Mouse (Mus musculus): ENCODE measurements around the gene Clcn6. TPM values are rescaled to one million over a fixed set of nuclear protein-coding genes. Genes with fewer than 3 reads are reported as not detected.

Clcn6 gene
- polyA plus RNA-seq, 1 experiment: 59.4 TPM

DNA sequence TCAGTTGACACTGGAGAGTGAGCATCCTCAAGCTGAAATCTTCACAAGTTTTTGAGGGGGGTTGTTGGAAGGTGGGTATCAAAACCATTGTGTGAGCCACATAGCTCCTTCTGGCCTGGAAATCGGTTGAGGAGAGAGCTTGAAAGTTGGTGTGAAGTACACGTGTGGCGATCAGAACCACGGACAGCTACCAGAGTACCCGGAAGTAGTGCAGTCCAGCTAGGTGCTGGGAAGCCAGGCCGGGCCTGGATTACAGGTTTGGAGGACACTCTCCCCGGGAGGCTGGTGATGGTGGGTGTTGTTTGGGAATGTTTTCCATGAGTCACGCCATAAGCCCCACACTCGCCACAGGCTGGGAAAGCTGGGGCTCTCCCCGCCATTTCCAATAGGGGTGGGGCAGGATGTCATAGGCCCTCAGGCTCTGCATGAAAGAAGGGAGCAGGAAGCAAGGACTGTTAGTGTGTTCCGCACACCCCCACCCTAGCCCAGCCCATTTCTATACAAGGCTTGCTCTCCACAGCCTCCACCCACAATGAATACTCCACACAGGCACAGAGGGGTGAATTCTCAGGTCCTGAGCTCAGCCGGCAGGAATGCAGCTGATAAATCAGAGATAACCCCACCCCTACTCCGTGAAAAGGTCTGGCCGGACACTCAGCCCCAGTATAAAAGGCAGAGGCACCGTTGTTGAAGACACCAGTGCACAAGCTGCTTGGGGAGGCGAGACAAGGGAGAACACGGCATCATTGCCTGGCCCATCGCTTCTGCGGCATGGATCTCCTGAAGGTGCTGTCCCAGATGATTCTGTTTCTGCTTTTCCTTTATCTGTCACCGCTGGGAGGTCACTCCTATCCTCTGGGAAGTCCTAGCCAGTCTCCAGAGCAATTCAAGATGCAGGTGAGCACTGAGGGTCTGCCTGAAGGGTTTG is 53.2 kb downstream of the Clcn6 start, which contains the start of gene Nppb:
Gene Nppb (plus strand): TSS at position 584 of the 928 bp plus-strand sequence.
- Histone ChIP-seq H3K27ac (ENCODE audit: insufficient read depth, low read length) (no peak within 1 kb of the TSS), H3K4me3 (replicated peaks; ENCODE audit: insufficient read depth, low read depth, low read length) (no peak within 1 kb of the TSS), H3K27me3 (ENCODE audit: control insufficient read depth, insufficient read depth, low read length) (no peaks in the 10 kb centered on the region), H3K4me1 (ENCODE audit: control insufficient read depth, insufficient read depth, low read length) (no peaks in the 10 kb centered on the region)
- DNase-seq: no peak
- WGBS: 51% methylated on average over 20 of the region's 20 CpGs
- TF ChIP-seq POLR2A (IDR thresholded peaks at IDR 0.05; ENCODE audit: borderline replicate concordance, insufficient read depth, low read length) (no peak), CTCF (IDR thresholded peaks at IDR 0.05; ENCODE audit: borderline replicate concordance, insufficient read depth, low read depth, low read length) (no peak)

DNA sequence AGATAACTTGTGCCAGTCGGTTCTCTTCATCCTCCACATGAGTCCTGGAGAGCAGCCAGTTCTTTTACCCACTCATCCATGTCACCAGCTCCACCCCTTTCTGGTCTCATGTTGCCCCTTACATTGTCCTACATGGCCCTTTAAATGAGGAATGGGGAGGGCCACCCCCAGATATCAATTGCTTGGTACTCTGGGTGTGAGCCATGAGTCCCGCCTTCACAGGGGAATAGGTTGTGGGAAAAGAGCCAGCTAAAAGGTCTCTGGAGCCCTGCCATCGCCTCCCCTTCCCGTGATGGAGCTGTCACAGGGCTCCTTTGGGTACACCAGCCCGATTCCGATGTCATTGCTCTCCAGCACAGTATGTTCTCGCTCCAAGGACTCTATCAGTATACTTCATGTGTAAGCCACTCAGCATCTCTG is 59.2 kb downstream of the Clcn6 start:
- WGBS: 14% methylated on average over 7 of the region's 7 CpGs
- TF ChIP-seq POLR2A (IDR thresholded peaks at IDR 0.05; ENCODE audit: borderline replicate concordance, insufficient read depth, low read length): no peak
- no peak for TF ChIP-seq CTCF (IDR thresholded peaks at IDR 0.05; ENCODE audit: borderline replicate concordance, insufficient read depth, low read depth, low read length)
- Histone ChIP-seq H3K4me3 (replicated peaks; ENCODE audit: insufficient read depth, low read depth, low read length) (no peak overlapping the region), H3K27me3 (ENCODE audit: control insufficient read depth, insufficient read depth, low read length) (no peaks in the 10 kb centered on the region), H3K4me1 (ENCODE audit: control insufficient read depth, insufficient read depth, low read length) (no peaks in the 10 kb centered on the region), H3K27ac (ENCODE audit: insufficient read depth, low read length) (no peak overlapping the region)
- no peak for DNase-seq

DNA sequence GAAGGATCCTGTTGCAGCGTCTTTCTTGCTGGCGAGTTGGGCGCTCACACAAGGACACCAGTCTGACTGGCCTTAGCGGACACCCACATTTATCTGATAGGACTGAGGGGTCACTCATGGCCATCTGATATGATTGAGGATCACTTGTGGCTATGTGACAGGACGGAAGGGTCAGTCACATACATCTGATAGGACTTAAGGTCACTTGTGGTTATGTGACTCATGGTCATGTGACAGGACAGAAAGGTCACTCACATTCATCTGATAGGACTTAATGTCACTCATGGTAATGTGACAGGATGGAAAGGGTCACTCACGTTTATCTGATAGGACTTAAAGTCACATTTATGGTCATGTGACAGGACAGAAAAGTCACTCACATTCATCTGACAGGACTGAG is 60.2 kb downstream of the Clcn6 start:
- no peak for DNase-seq
- Histone ChIP-seq H3K27ac (ENCODE audit: insufficient read depth, low read length) (no peak overlapping the region), H3K4me1 (ENCODE audit: control insufficient read depth, insufficient read depth, low read length) (no peaks in the 10 kb centered on the region), H3K27me3 (ENCODE audit: control insufficient read depth, insufficient read depth, low read length) (no peaks in the 10 kb centered on the region), H3K4me3 (replicated peaks; ENCODE audit: insufficient read depth, low read depth, low read length) (no peak overlapping the region)
- 94% methylated on average over 6 of the region's 6 CpGs for WGBS
- no peak for TF ChIP-seq POLR2A (IDR thresholded peaks at IDR 0.05; ENCODE audit: borderline replicate concordance, insufficient read depth, low read length)
- no peak for TF ChIP-seq CTCF (IDR thresholded peaks at IDR 0.05; ENCODE audit: borderline replicate concordance, insufficient read depth, low read depth, low read length)

DNA sequence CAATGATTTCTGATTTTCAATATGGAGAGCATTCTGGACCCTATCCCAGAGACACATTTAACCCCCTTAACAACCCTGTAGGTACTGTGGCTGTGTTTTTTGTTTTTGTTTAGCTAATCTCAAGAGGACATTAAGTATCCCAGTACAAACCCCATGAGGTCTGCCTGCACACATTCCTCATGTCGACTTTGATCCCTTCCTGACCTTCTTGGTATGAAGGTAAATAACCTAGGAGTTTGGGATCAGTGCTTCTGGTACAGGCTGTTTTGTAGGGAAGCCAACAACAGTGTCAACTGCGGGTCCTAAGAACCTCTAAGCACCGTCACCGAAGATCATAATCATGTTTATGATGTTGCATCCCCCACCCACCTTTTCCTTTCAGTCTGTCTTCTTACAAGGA is 60.9 kb downstream of the Clcn6 start:
- Histone ChIP-seq H3K27ac (ENCODE audit: insufficient read depth, low read length) (no peak overlapping the region), H3K4me1 (ENCODE audit: control insufficient read depth, insufficient read depth, low read length) (no peaks in the 10 kb centered on the region), H3K4me3 (replicated peaks; ENCODE audit: insufficient read depth, low read depth, low read length) (no peak overlapping the region), H3K27me3 (ENCODE audit: control insufficient read depth, insufficient read depth, low read length) (no peaks in the 10 kb centered on the region)
- no peak for DNase-seq
- no peak for TF ChIP-seq CTCF (IDR thresholded peaks at IDR 0.05; ENCODE audit: borderline replicate concordance, insufficient read depth, low read depth, low read length)
- TF ChIP-seq POLR2A (IDR thresholded peaks at IDR 0.05; ENCODE audit: borderline replicate concordance, insufficient read depth, low read length): no peak
- WGBS: 83% methylated on average over 4 of the region's 4 CpGs

DNA sequence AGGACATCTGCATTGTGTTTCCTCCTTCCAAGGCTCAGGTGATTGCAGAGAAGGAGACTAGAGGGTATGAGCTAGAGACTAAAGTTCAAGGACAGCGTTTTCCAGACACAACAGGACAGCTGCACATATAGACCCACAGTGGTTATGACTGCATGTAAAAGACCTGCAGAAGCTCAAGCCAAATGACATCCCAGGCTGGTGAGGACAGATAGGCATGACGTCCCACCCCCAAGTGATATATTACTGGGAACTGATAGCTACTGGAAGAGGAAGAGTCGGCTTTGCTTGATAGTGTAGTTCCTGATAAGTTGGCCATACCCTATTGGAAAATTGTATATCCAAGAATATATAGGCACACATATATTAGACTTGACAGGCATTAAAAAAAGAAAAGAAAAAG is 62.4 kb downstream of the Clcn6 start:
- DNase-seq: no peak
- WGBS: 82% methylated on average over 3 of the region's 3 CpGs
- TF ChIP-seq CTCF (IDR thresholded peaks at IDR 0.05; ENCODE audit: borderline replicate concordance, insufficient read depth, low read depth, low read length) (no peak), POLR2A (IDR thresholded peaks at IDR 0.05; ENCODE audit: borderline replicate concordance, insufficient read depth, low read length) (no peak)

DNA sequence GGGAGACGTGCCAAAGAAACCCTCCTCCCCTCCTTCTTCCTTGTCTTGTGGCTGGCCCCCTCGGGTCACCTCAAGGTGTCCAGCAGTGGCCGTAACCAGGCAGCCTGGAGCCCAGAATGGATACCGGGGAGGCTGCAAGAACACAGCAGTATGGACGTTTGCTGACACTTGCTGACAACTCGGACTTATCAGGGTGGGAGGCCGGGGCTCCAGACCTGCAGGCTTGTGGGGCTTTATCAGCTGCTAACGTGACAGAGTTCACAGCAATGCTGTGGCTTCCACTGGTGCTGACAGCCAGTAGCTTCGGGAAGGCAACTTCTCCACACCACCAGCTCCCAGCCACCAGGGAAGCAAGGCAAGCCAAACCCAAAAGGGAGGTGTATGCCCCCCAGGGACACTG is 69.3 kb downstream of the Clcn6 start:
- WGBS: 23% methylated on average over 9 of the region's 9 CpGs

More for the DNA sequence above, 62.4 kb downstream of the Clcn6 start:
- Histone ChIP-seq H3K27ac (ENCODE audit: insufficient read depth, low read length) (no peak overlapping the region), H3K27me3 (ENCODE audit: control insufficient read depth, insufficient read depth, low read length) (no peaks in the 10 kb centered on the region), H3K4me3 (replicated peaks; ENCODE audit: insufficient read depth, low read depth, low read length) (no peak overlapping the region), H3K4me1 (ENCODE audit: control insufficient read depth, insufficient read depth, low read length) (no peaks in the 10 kb centered on the region)

DNA sequence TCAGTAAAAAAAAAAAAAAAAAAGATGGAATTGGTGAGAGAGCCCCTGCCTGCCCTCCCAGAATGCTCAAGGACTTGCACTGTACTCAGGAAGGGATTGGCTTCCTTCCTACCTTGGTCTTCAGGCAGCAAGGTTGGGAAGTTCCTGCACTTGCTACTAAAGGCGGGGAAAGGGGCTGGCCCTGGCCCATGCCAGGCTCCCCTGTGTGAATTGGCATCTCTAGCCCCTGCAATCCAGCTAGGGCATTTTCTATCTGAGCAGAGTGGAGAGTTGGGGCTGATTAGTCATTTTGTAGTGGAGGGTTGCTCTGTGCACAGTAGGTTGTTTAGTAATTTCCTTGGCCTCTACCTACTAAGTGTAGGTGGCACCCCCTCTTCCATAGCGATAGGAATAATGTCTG is 69.8 kb downstream of the Clcn6 start:
- no peaks in the 10 kb centered on the region for H3K4me1 ChIP-seq (ENCODE audit: control insufficient read depth, insufficient read depth, low read length)
- DNase-seq: no peak
- WGBS: 48% methylated on average over 2 of the region's 2 CpGs
- H3K4me3 ChIP-seq (replicated peaks; ENCODE audit: insufficient read depth, low read depth, low read length): no peak overlapping the region
- TF ChIP-seq CTCF (IDR thresholded peaks at IDR 0.05; ENCODE audit: borderline replicate concordance, insufficient read depth, low read depth, low read length): no peak
- no peak for TF ChIP-seq POLR2A (IDR thresholded peaks at IDR 0.05; ENCODE audit: borderline replicate concordance, insufficient read depth, low read length)
- no peaks in the 10 kb centered on the region for H3K27me3 ChIP-seq (ENCODE audit: control insufficient read depth, insufficient read depth, low read length)
- no peak overlapping the region for H3K27ac ChIP-seq (ENCODE audit: insufficient read depth, low read length)

More for the DNA sequence above, 69.3 kb downstream of the Clcn6 start:
- Histone ChIP-seq H3K4me1 (ENCODE audit: control insufficient read depth, insufficient read depth, low read length) (no peaks in the 10 kb centered on the region), H3K27me3 (ENCODE audit: control insufficient read depth, insufficient read depth, low read length) (no peaks in the 10 kb centered on the region), H3K4me3 (replicated peaks; ENCODE audit: insufficient read depth, low read depth, low read length) (no peak overlapping the region), H3K27ac (ENCODE audit: insufficient read depth, low read length) (no peak overlapping the region)
- DNase-seq: no peak
- no peak for TF ChIP-seq POLR2A (IDR thresholded peaks at IDR 0.05; ENCODE audit: borderline replicate concordance, insufficient read depth, low read length)
- no peak for TF ChIP-seq CTCF (IDR thresholded peaks at IDR 0.05; ENCODE audit: borderline replicate concordance, insufficient read depth, low read depth, low read length)

DNA sequence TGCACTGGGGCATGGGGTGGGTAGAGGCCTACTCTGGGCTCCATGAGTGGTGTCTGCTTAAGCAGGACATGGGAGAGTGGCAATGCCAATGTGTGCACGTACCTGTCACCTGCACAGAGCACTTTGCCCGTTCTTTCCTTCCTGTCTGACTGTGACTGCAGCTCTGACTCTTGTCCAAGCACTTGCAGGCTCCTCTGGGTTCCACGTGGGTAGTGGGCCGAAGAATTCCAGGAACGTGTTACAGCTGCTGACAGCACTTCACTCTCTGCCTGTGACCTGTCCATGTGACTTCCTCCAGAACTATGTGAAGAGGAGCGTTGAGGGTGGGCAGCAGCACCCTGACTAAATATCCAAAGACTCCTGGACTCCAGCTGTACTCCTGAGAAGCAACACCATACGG is 72.9 kb downstream of the Clcn6 start:
- TF ChIP-seq CTCF (IDR thresholded peaks at IDR 0.05; ENCODE audit: borderline replicate concordance, insufficient read depth, low read depth, low read length) (no peak), POLR2A (IDR thresholded peaks at IDR 0.05; ENCODE audit: borderline replicate concordance, insufficient read depth, low read length) (no peak)
- DNase-seq: no peak
- Histone ChIP-seq H3K27ac (ENCODE audit: insufficient read depth, low read length) (no peak overlapping the region), H3K4me1 (ENCODE audit: control insufficient read depth, insufficient read depth, low read length) (no peaks in the 10 kb centered on the region), H3K27me3 (ENCODE audit: control insufficient read depth, insufficient read depth, low read length) (no peaks in the 10 kb centered on the region), H3K4me3 (replicated peaks; ENCODE audit: insufficient read depth, low read depth, low read length) (no peak overlapping the region)
- 79% methylated on average over 7 of the region's 7 CpGs for WGBS
